Mouse (Mus musculus): Measurements from ENCODE around the gene Cfap77. TPM values are rescaled to one million over a fixed set of nuclear protein-coding genes. Genes with fewer than 3 reads are reported as not detected.

The Cfap77 gene
- polyA plus RNA-seq, 1 experiment: 0.31 TPM

DNA sequence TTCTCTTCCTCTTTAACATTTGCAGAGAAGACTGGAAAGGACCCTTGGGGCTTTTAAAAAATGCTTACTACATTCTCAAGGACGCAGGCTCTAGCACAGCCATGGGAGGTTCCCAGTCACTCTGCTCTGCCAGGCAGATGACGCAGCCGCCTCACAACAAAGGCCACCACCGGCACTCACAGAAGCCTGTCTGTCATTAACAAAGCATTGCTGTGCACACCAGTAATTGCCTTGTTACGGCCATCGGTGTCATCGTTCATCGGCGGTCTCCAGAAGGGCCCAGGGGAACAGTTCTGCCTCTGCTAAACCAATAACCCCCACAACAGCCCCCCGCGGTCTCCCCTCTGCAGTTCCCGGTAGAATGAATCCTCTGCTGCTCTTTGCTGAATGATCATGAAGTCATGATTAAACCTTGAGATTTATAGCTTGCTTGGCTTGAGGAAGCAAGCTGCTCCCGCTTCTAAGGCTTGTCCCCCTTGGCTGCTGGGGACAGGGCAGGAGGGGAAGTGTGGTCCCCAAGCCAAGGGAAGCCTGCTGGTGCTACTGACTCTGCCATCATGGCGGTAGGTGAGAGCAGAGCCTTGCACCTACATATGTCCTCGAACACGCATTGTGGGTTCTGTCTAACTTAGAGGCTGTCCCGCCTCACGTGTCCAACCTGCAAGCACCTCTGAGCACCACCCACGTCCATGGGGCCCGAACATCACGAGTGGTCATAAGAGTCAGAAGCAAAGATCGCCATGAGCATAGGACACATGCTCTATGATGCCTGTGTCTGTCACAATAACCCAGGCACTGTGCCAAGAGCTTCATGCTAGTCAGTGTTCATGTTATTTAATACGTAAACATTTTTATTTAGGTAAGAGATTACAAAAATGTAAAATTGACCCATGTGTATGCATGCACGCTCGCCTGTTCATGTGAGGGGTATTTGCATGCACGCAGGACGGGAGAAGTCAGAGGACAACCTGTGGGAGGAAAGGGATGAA, 38.0 kb downstream of the Cfap77 start:
- no peak for TF ChIP-seq POLR2A (IDR thresholded peaks at IDR 0.05; ENCODE audit: low read depth, low read length)
- TF ChIP-seq CTCF (conservative IDR thresholded peaks at IDR 0.05; ENCODE audit: insufficient read depth, insufficient read length, low read depth, low read length): no peak
- Histone ChIP-seq H3K36me3 (ENCODE audit: control insufficient read depth, insufficient read depth, low read length) (no peaks in the 10 kb centered on the region), H3K27me3 (replicated peaks; ENCODE audit: control insufficient read depth, insufficient read depth, low read length) (no peaks in the 10 kb centered on the region), H3K4me3 (ENCODE audit: insufficient read depth, low read depth, low read length) (no peak overlapping the region), H3K27ac (ENCODE audit: insufficient read depth, low read depth, low read length) (no peak overlapping the region), H3K4me1 (ENCODE audit: control insufficient read depth, insufficient read depth, low read length) (no peaks in the 10 kb centered on the region)
- WGBS: 40% methylated on average over 27 of the region's 27 CpGs
- peak; percentile 12 for DNase-seq

DNA sequence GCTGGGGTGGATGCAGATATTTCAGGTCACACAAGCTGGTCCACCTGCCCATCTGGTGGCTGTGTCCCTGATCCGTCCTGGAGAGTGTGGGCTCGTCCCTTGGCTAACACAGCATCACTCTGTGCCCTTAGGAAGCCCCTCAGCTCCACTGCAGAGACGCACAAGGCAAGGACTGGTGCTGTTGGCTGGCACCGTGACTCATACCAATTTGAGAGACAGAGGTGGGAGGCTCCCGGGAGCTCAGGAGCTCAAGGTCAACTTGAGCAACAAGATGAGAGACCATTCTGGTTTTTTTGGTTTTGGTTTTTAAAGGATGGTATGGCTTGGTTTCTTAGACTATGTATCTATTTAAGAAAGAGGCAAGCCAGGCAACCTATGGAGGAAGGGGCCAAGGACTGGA, 42.3 kb downstream of the Cfap77 start:
- H3K27me3 ChIP-seq (replicated peaks; ENCODE audit: control insufficient read depth, insufficient read depth, low read length): no peaks in the 10 kb centered on the region
- TF ChIP-seq CTCF (conservative IDR thresholded peaks at IDR 0.05; ENCODE audit: insufficient read depth, insufficient read length, low read depth, low read length): no peak
- TF ChIP-seq POLR2A (IDR thresholded peaks at IDR 0.05; ENCODE audit: low read depth, low read length): no peak
- H3K36me3 ChIP-seq (ENCODE audit: control insufficient read depth, insufficient read depth, low read length): no peaks in the 10 kb centered on the region
- no peak for DNase-seq
- H3K27ac ChIP-seq (ENCODE audit: insufficient read depth, low read depth, low read length): no peak overlapping the region
- no peaks in the 10 kb centered on the region for H3K4me1 ChIP-seq (ENCODE audit: control insufficient read depth, insufficient read depth, low read length)
- WGBS: 73% methylated on average over 5 of the region's 5 CpGs
- H3K4me3 ChIP-seq (ENCODE audit: insufficient read depth, low read depth, low read length): no peak overlapping the region

- Histone ChIP-seq H3K27me3 (replicated peaks; ENCODE audit: control insufficient read depth, insufficient read depth, low read length) (no peaks in the 10 kb centered on the region), H3K4me3 (ENCODE audit: insufficient read depth, low read depth, low read length) (no peak overlapping the region), H3K27ac (ENCODE audit: insufficient read depth, low read depth, low read length) (no peak overlapping the region), H3K36me3 (ENCODE audit: control insufficient read depth, insufficient read depth, low read length) (no peaks in the 10 kb centered on the region), H3K4me1 (ENCODE audit: control insufficient read depth, insufficient read depth, low read length) (no peaks in the 10 kb centered on the region)
- WGBS: 68% methylated on average over 6 of the region's 6 CpGs
- no peak for TF ChIP-seq CTCF (conservative IDR thresholded peaks at IDR 0.05; ENCODE audit: insufficient read depth, insufficient read length, low read depth, low read length)
- no peak for TF ChIP-seq POLR2A (IDR thresholded peaks at IDR 0.05; ENCODE audit: low read depth, low read length)
- peak; percentile 8 for DNase-seq
These were observed 47.2 kb downstream of the Cfap77 start for GRCm38 (mm10) chr2:29007656-29008055.

- TF ChIP-seq POLR2A (IDR thresholded peaks at IDR 0.05; ENCODE audit: low read depth, low read length): no peak
- TF ChIP-seq CTCF (conservative IDR thresholded peaks at IDR 0.05; ENCODE audit: insufficient read depth, insufficient read length, low read depth, low read length): no peak
- 64% methylated on average over 13 of the region's 13 CpGs for WGBS
- Histone ChIP-seq H3K36me3 (ENCODE audit: control insufficient read depth, insufficient read depth, low read length) (no peaks in the 10 kb centered on the region), H3K27me3 (replicated peaks; ENCODE audit: control insufficient read depth, insufficient read depth, low read length) (no peaks in the 10 kb centered on the region), H3K27ac (ENCODE audit: insufficient read depth, low read depth, low read length) (no peak overlapping the region), H3K4me3 (ENCODE audit: insufficient read depth, low read depth, low read length) (no peak overlapping the region), H3K4me1 (ENCODE audit: control insufficient read depth, insufficient read depth, low read length) (no peaks in the 10 kb centered on the region)
- no peak for DNase-seq
These were observed 48.3 kb downstream of the Cfap77 start for GRCm38 (mm10) chr2:29006455-29007034.

GRCm38 (mm10) chr2:29004037-29004436, 50.8 kb downstream of the Cfap77 start:
- no peak for DNase-seq
- Histone ChIP-seq H3K4me1 (ENCODE audit: control insufficient read depth, insufficient read depth, low read length) (no peaks in the 10 kb centered on the region), H3K27me3 (replicated peaks; ENCODE audit: control insufficient read depth, insufficient read depth, low read length) (no peaks in the 10 kb centered on the region), H3K36me3 (ENCODE audit: control insufficient read depth, insufficient read depth, low read length) (no peaks in the 10 kb centered on the region), H3K27ac (ENCODE audit: insufficient read depth, low read depth, low read length) (no peak overlapping the region), H3K4me3 (ENCODE audit: insufficient read depth, low read depth, low read length) (no peak overlapping the region)
- WGBS: 63% methylated on average over 9 of the region's 9 CpGs
- TF ChIP-seq POLR2A (IDR thresholded peaks at IDR 0.05; ENCODE audit: low read depth, low read length) (no peak), CTCF (conservative IDR thresholded peaks at IDR 0.05; ENCODE audit: insufficient read depth, insufficient read length, low read depth, low read length) (no peak)

- H3K27me3 ChIP-seq (replicated peaks; ENCODE audit: control insufficient read depth, insufficient read depth, low read length): no peaks in the 10 kb centered on the region
- no peak overlapping the region for H3K27ac ChIP-seq (ENCODE audit: insufficient read depth, low read depth, low read length)
- no peaks in the 10 kb centered on the region for H3K4me1 ChIP-seq (ENCODE audit: control insufficient read depth, insufficient read depth, low read length)
- no peak overlapping the region for H3K4me3 ChIP-seq (ENCODE audit: insufficient read depth, low read depth, low read length)
- no peak for DNase-seq
- 55% methylated on average over 5 of the region's 5 CpGs for WGBS
- H3K36me3 ChIP-seq (ENCODE audit: control insufficient read depth, insufficient read depth, low read length): no peaks in the 10 kb centered on the region
- TF ChIP-seq CTCF (conservative IDR thresholded peaks at IDR 0.05; ENCODE audit: insufficient read depth, insufficient read length, low read depth, low read length): no peak
- TF ChIP-seq POLR2A (IDR thresholded peaks at IDR 0.05; ENCODE audit: low read depth, low read length): no peak
These were observed 56.6 kb downstream of the Cfap77 start for GRCm38 (mm10) chr2:28998246-28998645.

DNA sequence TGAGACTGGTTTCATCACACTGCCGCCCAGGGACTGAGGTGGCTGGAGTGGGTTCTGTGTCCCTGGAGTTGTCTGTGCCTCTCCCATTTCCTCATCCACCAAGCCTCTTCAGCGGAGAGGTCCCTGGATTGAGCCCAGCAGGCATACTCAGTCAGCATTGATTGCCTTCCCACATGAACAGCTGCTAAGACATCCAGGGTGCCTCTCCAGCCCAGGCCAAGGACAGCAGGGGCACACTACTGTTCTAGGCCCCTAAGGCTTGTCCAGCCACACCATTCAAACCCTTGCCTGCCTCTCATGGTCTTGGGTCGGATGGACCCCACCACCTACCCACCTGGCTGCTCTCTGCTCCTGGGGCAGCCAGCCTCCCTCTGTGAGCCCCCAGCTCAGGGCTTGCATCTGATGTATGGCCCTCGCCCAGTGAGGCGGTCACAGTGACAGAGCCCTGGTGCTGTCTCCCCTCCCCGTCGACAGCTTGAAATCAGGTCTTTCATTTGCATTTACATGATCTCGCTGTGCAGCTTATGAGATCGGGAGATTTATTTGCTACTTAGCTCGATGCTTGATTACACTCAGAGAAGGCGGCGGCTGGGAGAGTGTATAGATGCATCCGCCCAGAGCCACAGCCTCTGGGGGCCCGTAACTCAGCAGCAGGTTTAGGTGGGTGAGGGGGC, 57.6 kb downstream of the Cfap77 start:
- Histone ChIP-seq H3K27me3 (replicated peaks; ENCODE audit: control insufficient read depth, insufficient read depth, low read length) (no peaks in the 10 kb centered on the region), H3K27ac (ENCODE audit: insufficient read depth, low read depth, low read length) (no peak overlapping the region), H3K36me3 (ENCODE audit: control insufficient read depth, insufficient read depth, low read length) (no peaks in the 10 kb centered on the region), H3K4me3 (ENCODE audit: insufficient read depth, low read depth, low read length) (no peak overlapping the region), H3K4me1 (ENCODE audit: control insufficient read depth, insufficient read depth, low read length) (no peaks in the 10 kb centered on the region)
- TF ChIP-seq CTCF (conservative IDR thresholded peaks at IDR 0.05; ENCODE audit: insufficient read depth, insufficient read length, low read depth, low read length) (no peak), POLR2A (IDR thresholded peaks at IDR 0.05; ENCODE audit: low read depth, low read length) (no peak)
- no peak for DNase-seq
- WGBS: 51% methylated on average over 14 of the region's 14 CpGs

All from kidney, adult 2 months (tissue).